Mouse (Mus musculus): ENCODE measurements around the gene Rps12-ps3.

The Rps12-ps3 gene

DNA sequence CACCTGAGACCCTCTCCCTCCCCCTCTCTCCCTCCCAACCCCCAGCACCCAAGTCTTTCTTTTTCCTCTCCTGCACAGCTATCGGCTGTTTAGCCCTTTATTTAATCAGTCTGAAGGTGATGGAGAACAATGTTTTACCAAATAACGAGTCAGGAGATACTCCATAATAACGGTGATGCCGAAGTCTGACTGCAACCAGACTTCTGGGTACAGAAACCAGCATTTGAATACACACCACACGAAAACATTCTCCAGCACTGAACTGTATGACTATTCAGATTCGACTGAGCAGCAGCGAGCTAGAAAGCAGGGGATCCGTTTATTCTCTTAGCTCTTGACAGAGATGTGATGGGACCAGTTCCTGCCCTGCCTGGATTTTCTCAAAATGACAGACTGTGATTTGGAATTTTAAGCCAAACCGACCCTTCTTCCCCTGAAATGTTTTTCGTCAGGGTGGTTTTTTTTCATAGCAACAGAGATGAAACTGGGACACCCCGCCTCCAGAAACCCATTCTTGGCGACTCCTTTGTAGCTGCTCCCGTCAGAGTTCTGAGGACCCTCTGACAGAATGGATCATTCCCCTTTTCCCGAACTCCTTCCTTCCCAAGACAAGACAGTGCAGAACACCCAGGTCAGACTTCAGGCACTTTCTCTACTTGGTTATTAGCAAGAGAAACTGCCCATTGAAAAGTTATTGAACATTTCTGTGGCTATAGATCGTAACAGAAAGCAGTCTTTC, 29.2 kb downstream of the Rps12-ps3 start:
- no peak for DNase-seq (ENCODE audit: low spot score)

GRCm38 (mm10) chr19:59352760-59353159, 30.7 kb downstream of the Rps12-ps3 start:
- no peak for DNase-seq (ENCODE audit: low spot score)

GRCm38 (mm10) chr19:59354906-59355305, 32.8 kb downstream of the Rps12-ps3 start:
- DNase-seq (ENCODE audit: low spot score), result no peak

DNA sequence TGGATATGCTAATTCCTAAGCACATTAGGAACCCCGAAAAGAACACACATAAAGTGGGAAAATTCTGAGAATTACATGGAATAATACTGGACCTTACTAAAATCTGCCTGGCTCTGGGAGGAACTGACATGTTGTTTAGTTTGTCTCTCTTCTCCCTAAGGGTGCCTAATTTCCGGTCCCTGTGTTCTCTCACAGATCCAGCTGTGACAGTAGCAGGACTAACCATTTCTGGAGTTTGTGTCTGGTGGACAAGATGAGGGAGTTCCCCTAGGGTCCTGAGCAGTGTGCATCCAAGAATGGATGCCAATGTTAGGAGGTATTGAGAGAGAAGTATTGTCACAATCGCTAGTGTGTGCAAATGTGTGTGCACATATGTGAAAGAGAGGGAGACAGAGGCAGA, 34.3 kb downstream of the Rps12-ps3 start:
- DNase-seq (ENCODE audit: low spot score), result no peak

GRCm38 (mm10) chr19:59356843-59357595, 34.9 kb downstream of the Rps12-ps3 start:
- no peak for DNase-seq (ENCODE audit: low spot score)

GRCm38 (mm10) chr19:59357878-59358277, 35.8 kb downstream of the Rps12-ps3 start:
- DNase-seq (ENCODE audit: low spot score), result no peak

GRCm38 (mm10) chr19:59359202-59359601, 37.1 kb downstream of the Rps12-ps3 start:
- DNase-seq (ENCODE audit: low spot score), result no peak

GRCm38 (mm10) chr19:59360486-59360896, 38.4 kb downstream of the Rps12-ps3 start:
- no peak for DNase-seq (ENCODE audit: low spot score)

DNA sequence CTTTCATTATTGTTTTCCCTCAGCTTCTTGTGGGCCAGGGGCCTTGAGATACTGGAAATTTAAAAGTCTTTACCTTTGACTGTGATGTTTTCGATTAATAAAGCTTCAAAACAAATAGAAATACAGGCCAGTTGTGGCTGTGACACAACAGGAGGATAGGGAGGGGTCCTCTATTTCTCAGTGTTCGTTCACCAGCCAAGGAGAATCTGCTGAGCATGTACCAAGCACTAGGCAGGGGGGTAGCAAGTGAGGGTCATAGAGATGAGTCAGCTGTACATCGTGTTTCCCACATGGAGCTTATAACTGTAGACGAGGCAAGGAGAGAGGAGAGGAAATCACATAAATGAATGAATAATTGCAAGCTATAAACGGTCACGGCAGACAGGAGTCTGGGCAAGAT, 40.6 kb downstream of the Rps12-ps3 start:
- DNase-seq (ENCODE audit: low spot score), result no peak

DNA sequence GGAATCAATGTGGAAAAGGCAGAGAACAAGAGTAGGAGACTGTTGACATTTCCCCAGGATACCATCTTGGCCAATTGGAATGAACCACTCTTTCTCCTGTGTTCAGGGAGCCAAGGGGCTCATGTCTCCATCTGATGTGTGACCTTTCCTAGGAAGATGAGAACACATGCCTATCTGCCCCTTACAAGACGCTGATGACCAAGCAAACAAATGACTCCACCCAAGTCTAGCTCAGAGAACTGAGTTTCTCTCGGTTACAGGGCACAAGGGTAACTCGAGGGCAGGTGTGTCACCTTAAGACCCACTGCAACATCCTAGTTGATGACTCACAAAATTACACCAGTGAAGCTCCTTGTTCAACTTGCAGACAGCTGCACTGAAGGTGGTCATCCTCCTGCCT, 41.6 kb downstream of the Rps12-ps3 start:
- no peak for DNase-seq (ENCODE audit: low spot score)

DNA sequence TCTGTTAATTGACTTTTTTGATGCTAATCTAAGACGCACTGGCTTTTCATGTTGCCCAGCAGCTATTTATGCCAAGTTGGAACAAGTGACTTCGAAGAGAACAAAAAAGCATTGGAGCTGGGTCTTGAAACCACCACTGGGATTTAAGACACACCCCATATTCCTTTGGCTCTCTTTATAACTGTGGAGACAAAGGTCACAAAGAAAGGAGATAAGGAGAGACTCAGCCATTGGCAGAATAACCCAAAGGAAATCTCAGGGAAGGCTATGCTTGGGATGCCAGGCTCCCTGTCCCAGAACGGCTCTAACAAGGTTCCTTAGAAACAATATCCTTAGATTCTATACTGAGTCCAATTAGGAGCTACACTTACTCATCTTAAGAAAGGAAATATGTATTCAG, 44.6 kb downstream of the Rps12-ps3 start:
- no peak for DNase-seq (ENCODE audit: low spot score)

DNA sequence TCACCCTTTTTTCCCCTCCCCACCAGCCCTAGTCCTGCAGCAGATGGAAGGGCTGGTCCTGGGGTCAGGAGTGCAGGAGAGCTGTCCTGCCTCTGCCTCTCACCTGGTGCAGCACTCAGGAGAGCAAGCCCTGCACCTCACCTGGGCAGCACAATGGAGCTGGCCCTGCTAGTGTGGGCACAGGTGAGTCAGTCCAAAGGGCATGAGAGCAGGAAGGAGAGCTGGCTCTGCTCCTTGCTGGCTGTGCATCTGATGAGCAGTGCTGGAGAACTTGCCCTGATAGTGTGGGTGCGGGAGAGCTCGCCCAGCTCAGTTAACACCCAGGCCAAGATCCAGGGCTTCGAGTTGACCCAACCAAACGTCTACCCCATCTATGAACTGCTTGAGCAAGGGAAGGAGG, 45.8 kb downstream of the Rps12-ps3 start:
- no peak for DNase-seq (ENCODE audit: low spot score)

DNA sequence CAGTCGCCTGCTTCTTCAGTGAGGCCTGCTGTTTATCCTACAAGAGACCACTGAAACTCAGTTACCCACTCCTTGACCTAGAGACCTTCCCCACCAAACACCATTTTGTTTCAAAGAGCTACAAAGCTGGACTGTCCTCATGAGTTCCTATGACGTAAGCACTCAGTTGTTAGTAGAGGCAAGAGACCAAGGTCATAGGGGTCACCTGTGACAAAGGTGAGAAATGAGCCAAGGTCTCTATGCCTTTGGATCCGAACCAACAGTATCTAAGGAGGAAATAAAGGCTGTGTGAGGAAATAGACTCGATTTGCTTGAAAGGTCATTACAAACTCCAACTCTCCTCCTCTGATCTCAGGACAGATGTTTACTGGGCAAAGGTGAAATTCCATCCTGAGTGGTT, 48.9 kb downstream of the Rps12-ps3 start:
- no peak for DNase-seq (ENCODE audit: low spot score)
